Comparison of ENCODE assay signal across 10 mouse cellular contexts in the genomic region with DNA sequence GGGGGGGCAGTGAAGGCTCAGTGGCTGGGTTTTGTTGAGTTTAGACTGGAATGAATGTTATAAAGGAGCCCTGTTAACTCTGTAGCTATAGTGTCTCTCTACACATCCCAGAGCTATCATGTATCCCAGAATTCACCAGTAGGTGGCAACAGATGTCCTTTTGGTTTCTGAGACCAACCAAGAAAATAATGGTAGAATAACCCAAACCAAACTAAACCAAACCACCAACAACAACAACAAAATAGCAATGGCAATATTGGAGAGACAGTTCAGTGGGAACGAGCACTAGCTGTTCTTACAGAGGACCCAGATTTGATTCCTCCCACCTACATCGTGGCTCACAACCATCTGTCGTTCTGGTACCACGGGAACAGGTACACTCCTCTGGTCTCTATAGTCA. TPM values are rescaled to one million over a fixed set of nuclear protein-coding genes. Genes with fewer than 3 reads are reported as not detected.
DNase-seq lines count a peak whose midpoint lies in the region; ATAC-seq and TF ChIP-seq lines count a peak whose summit lies in the region.
"Had no signal": no experiment of that assay in that cellular context is flagged by ENCODE, and none has a peak within 500 bp of the region (broad histone marks: within the 10 kb centered on the region; RNA-seq: fewer than 3 reads in every experiment).

No protein-coding gene starts in this region.

- TF ChIP-seq POLR2A in CH12.LX (IDR thresholded peaks at IDR 0.05; ENCODE audit: low read depth, low read length): no peak

- peak; percentile 56 for TF ChIP-seq RAD21 in CH12.LX (IDR thresholded peaks at IDR 0.05; ENCODE audit: low read depth, low read length)

- H3K4me1 ChIP-seq in kidney, embryonic 15.5 days: peaks cover 26% of the 10 kb centered on the region
- H3K4me1 ChIP-seq in CH12.LX (ENCODE audit: control insufficient read depth in 1 of 2, insufficient read depth in 2 of 2): peaks cover 0 to 10% of the 10 kb centered on the region in 2 experiments; a peak in 2 of 4 replicates
- H3K4me1 ChIP-seq in intestine, embryonic 16.5 days (ENCODE audit: control insufficient read depth, insufficient read depth, low read length): no peaks in the 10 kb centered on the region; the same call in 1 of the 2 replicates
- H3K4me1 ChIP-seq: limb, embryonic 12.5 days had no signal

- ATAC-seq in kidney, embryonic 15.5 days (replicated peaks; ENCODE audit: low FRiP score): no peak
- ATAC-seq in intestine, embryonic 16.5 days: no peak

- peak; percentile 18 to 69; a peak in 3 of 4 replicates for TF ChIP-seq CTCF in CH12.LX (conservative IDR thresholded peaks at IDR 0.05 in 1 of 2, IDR thresholded peaks at IDR 0.05 in 1 of 2; ENCODE audit: low read depth in 2 of 2, low read length in 2 of 2)

- no peak overlapping the region for H3K27ac ChIP-seq in kidney, embryonic 15.5 days
- H3K27ac ChIP-seq in CH12.LX (ENCODE audit: insufficient read depth, low read depth): no peak overlapping the region
- H3K27ac ChIP-seq in intestine, embryonic 16.5 days (ENCODE audit: low read length): no peak overlapping the region
- H3K27ac ChIP-seq: embryonic facial prominence, embryonic 15.5 days; limb, embryonic 12.5 days had no signal

- dilution Hi-C loops in CH12.LX (cut with MboI; ENCODE audit: extremely low pct_ligation_motif_present, extremely low pct_unique_long_range_greater_than_20kb, low sequenced_read_pairs): no loop called here

- peaks cover 72% of the 10 kb centered on the region for H3K36me3 ChIP-seq in kidney, embryonic 15.5 days
- H3K36me3 ChIP-seq in CH12.LX (replicated peaks in 1 of 2; ENCODE audit: control insufficient read depth in 1 of 2, insufficient read depth in 1 of 2, low read length in 1 of 2): peaks cover 15 to 78% of the 10 kb centered on the region in 2 experiments
- peaks cover 3% of the 10 kb centered on the region for H3K36me3 ChIP-seq in intestine, embryonic 16.5 days (ENCODE audit: control insufficient read depth, insufficient read depth, low read length)

- no peak overlapping the region for H3K4me3 ChIP-seq in kidney, embryonic 15.5 days (replicated peaks)
- no peak overlapping the region for H3K4me3 ChIP-seq in CH12.LX (replicated peaks in 1 of 3; ENCODE audit: low read depth in 2 of 3, low read length in 2 of 3, poor library complexity in 1 of 3)
- no peak overlapping the region for H3K4me3 ChIP-seq in intestine, embryonic 16.5 days (ENCODE audit: low read length)
- H3K4me3 ChIP-seq: embryonic facial prominence, embryonic 15.5 days; limb, embryonic 12.5 days had no signal

- TF ChIP-seq EP300 in CH12.LX (IDR thresholded peaks at IDR 0.05; ENCODE audit: low read length): no peak

- no peaks in the 10 kb centered on the region for H3K79me2 ChIP-seq in CH12.LX (replicated peaks; ENCODE audit: control insufficient read depth, extremely low read depth, insufficient read depth, poor library complexity, severe bottlenecking)

- no peak overlapping the region for H3K4me2 ChIP-seq in kidney, embryonic 15.5 days
- no peak overlapping the region for H3K4me2 ChIP-seq in CH12.LX (ENCODE audit: insufficient read depth, low read depth, poor library complexity, severe bottlenecking)
- no peak overlapping the region for H3K4me2 ChIP-seq in intestine, embryonic 16.5 days (ENCODE audit: low read depth, low read length)
- H3K4me2 ChIP-seq: embryonic facial prominence, embryonic 15.5 days; limb, embryonic 12.5 days had no signal

- DNase-seq in kidney, adult 9 months: peak; percentile 49
- peak; percentile 69 for DNase-seq in 416B (ENCODE audit: low read depth)
- DNase-seq in CH12.LX (ENCODE audit: extremely low read depth): peak; percentile 38
- DNase-seq in embryo, embryonic 11.5 days (ENCODE audit: low read depth, low spot score): peak; percentile 19
- DNase-seq in urinary bladder, postnatal 10 days (ENCODE audit: low spot score): no peak

- H3K27me3 ChIP-seq in kidney, embryonic 15.5 days: no peaks in the 10 kb centered on the region
- H3K27me3 ChIP-seq in CH12.LX (replicated peaks): no peaks in the 10 kb centered on the region
- no peaks in the 10 kb centered on the region for H3K27me3 ChIP-seq in intestine, embryonic 16.5 days (replicated peaks; ENCODE audit: control insufficient read depth, insufficient read depth, low read length)
- H3K27me3 ChIP-seq: embryonic facial prominence, embryonic 15.5 days; limb, embryonic 12.5 days had no signal

- in situ Hi-C loops in CH12.LX (cut with MboI; ENCODE audit: low pct_ligation_motif_present, low pct_unique_long_range_greater_than_20kb, low sequenced_read_pairs): no loop called here

- H3K9me3 ChIP-seq in kidney, embryonic 15.5 days (replicated peaks): no peaks in the 10 kb centered on the region
- no peaks in the 10 kb centered on the region for H3K9me3 ChIP-seq in CH12.LX (replicated peaks; ENCODE audit: low read length)
- no peaks in the 10 kb centered on the region for H3K9me3 ChIP-seq in intestine, embryonic 16.5 days (ENCODE audit: control insufficient read depth, low read length)
- H3K9me3 ChIP-seq: embryonic facial prominence, embryonic 15.5 days; limb, embryonic 12.5 days had no signal

- no peak overlapping the region for H3K9ac ChIP-seq in kidney, embryonic 15.5 days
- H3K9ac ChIP-seq in CH12.LX (ENCODE audit: insufficient read depth, low read depth): no peak overlapping the region
- no peak overlapping the region for H3K9ac ChIP-seq in intestine, embryonic 16.5 days (ENCODE audit: low read depth, low read length)
- H3K9ac ChIP-seq: embryonic facial prominence, embryonic 15.5 days; limb, embryonic 12.5 days had no signal

- WGBS in kidney, embryonic 15.5 days: 91% methylated on average over 4 of the region's 4 CpGs
- WGBS in intestine, embryonic 16.5 days: 95% methylated on average over 4 of the region's 4 CpGs

TF ChIP-seq in CH12.LX, 34 proteins besides CTCF, POLR2A, EP300 and RAD21:
- TF ChIP-seq SMC3 (IDR thresholded peaks at IDR 0.05; ENCODE audit: low read depth, low read length) (peak; percentile 34), USF2 (conservative IDR thresholded peaks at IDR 0.05; ENCODE audit: low read depth, low read length) (no peak), NELFE (IDR thresholded peaks at IDR 0.05; ENCODE audit: low read depth, low read length) (no peak), RCOR1 (conservative IDR thresholded peaks at IDR 0.05; ENCODE audit: low read depth, low read length) (no peak)

RNA-seq across cellular contexts. Expression of a gene that starts 22.4 kb away (rescaled TPM):
- 2.4 and 4.2 TPM in 2 replicates for polyA plus RNA-seq in kidney, embryonic 15.5 days (2015; fragmentation: Nextera tagmentation; extraction: Ambion mirVana)
- total RNA-seq in CH12.LX (2012; rRNA removed) (0.08 and 0.42 TPM in 2 replicates), CH12.LX (2014; rRNA removed) (0.50 TPM in 1 of 2 replicates, not detected in the other)
- polyA plus RNA-seq in CH12.LX (2012; ENCODE audit: insufficient read length, low read depth): 0.79 and 0.93 TPM in 2 replicates
- polyA plus RNA-seq in intestine, embryonic 16.5 days (2015; fragmentation: Nextera tagmentation; extraction: Ambion mirVana): 0.32 and 0.67 TPM in 2 replicates

RNA-seq across cellular contexts. Expression of a gene that starts 35.6 kb away (rescaled TPM):
- polyA plus RNA-seq in kidney, embryonic 15.5 days (2015; fragmentation: Nextera tagmentation; extraction: Ambion mirVana): 51.2 and 72.2 TPM in 2 replicates
- total RNA-seq in CH12.LX (2012; rRNA removed) (0.47 and 0.80 TPM in 2 replicates), CH12.LX (2014; rRNA removed) (not detected in 2 replicates)
- polyA plus RNA-seq in CH12.LX (2012; ENCODE audit: insufficient read length, low read depth): not detected in 2 replicates
- polyA plus RNA-seq in intestine, embryonic 16.5 days (2015; fragmentation: Nextera tagmentation; extraction: Ambion mirVana): 64.5 and 64.6 TPM in 2 replicates

RNA-seq across cellular contexts. Expression of a gene that starts 43.1 kb away (rescaled TPM):
- 99.8 and 111 TPM in 2 replicates for polyA plus RNA-seq in kidney, embryonic 15.5 days (2015; fragmentation: Nextera tagmentation; extraction: Ambion mirVana)
- total RNA-seq in CH12.LX (2012; rRNA removed): 252 and 317 TPM in 2 replicates
- 267 and 273 TPM in 2 replicates for total RNA-seq in CH12.LX (2014; rRNA removed)
- 315 and 353 TPM in 2 replicates for polyA plus RNA-seq in CH12.LX (2012; ENCODE audit: insufficient read length, low read depth)
- polyA plus RNA-seq in intestine, embryonic 16.5 days (2015; fragmentation: Nextera tagmentation; extraction: Ambion mirVana): 146 and 170 TPM in 2 replicates

RNA-seq across cellular contexts. Expression of a gene that starts 55.2 kb away (rescaled TPM):
- 1.7 and 3.3 TPM in 2 replicates for polyA plus RNA-seq in kidney, embryonic 15.5 days (2015; fragmentation: Nextera tagmentation; extraction: Ambion mirVana)
- total RNA-seq in CH12.LX (2012; rRNA removed): 0.13 TPM in 1 of 2 replicates, not detected in the other
- not detected in 2 replicates for total RNA-seq in CH12.LX (2014; rRNA removed)
- 0.14 and 0.15 TPM in 2 replicates for polyA plus RNA-seq in CH12.LX (2012; ENCODE audit: insufficient read length, low read depth)
- 4.3 and 4.4 TPM in 2 replicates for polyA plus RNA-seq in intestine, embryonic 16.5 days (2015; fragmentation: Nextera tagmentation; extraction: Ambion mirVana)
- polyA plus RNA-seq: spleen, adult 2 months had no signal

Comparison
In these comparisons a context has a peak if more than half of its experiments do, and no peak if none do; other contexts are left out.
1. RNA of a gene that starts 35.6 kb away (polyA plus RNA-seq): 51.2 to 72.2 TPM in kidney, embryonic 15.5 days and 64.5 to 64.6 TPM in intestine, embryonic 16.5 days; not detected in CH12.LX; every median in the first group is over 10 times any median in the second.